Mouse (Mus musculus): ENCODE results near the gene Tmem178b. TPM values are rescaled to one million over a fixed set of nuclear protein-coding genes. Genes with fewer than 3 reads are reported as not detected.

The Tmem178b gene
- polyA plus RNA-seq, 1 experiment from 2014 or later, result 7.3 TPM

Other genes with a start within 250 kb of the Tmem178b start
- 22.1 TPM in 2 replicates for gene Braf, start 147.8 kb upstream of the Tmem178b start, polyA plus RNA-seq (2014; fragmentation: Nextera tagmentation; extraction: Ambion mirVana)
- 226 and 230 TPM in 2 replicates for gene Mrps33, start 62.3 kb upstream of the Tmem178b start, polyA plus RNA-seq (2014; fragmentation: Nextera tagmentation; extraction: Ambion mirVana)